Mouse (Mus musculus): ENCODE measurements around the gene Ccr7.
A peak's percentile ranks its signal among the peaks of the same experiment; 100 is the strongest.

Gene Ccr7

DNA sequence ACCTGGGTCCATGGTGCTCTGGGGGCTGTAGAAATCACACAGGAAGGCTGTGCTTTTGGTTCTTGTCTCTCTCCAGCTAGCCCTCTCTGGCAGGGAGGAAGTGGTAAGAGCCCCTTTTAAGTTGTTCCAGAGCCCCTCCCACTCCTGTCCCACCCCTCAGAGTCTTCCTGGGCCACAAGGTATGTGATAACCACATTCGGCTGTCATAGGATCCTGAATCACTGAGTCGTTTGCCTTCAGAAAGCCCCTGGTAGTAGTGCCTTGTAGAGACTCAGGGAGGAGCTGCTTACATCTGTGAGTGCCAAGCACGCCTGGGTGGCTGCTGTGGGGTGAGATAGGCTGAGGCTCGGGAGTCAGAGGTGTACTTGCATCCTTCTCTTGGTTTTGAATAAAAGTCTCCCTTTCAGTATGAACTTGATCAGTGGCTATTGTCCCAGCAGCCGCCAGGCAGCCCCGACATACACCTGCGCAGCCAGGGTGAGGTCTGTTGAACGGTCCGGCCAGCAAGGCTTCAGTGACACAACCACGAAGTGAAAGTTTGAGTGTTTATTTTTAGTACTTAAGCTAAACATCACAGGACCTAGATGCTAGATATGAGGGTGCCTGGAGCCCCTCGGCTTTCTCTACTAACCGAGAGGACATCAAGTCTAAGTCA lies at the start of gene Ccr7:
Gene Ccr7 (minus strand): TSS at position 91 of the 655 bp plus-strand sequence.
- DNase-seq = no peak

- peak; percentile 39 for DNase-seq
Measured at GRCm38 (mm10) chr11:99189154-99189582, 34.3 kb upstream of the Ccr7 start.

DNA sequence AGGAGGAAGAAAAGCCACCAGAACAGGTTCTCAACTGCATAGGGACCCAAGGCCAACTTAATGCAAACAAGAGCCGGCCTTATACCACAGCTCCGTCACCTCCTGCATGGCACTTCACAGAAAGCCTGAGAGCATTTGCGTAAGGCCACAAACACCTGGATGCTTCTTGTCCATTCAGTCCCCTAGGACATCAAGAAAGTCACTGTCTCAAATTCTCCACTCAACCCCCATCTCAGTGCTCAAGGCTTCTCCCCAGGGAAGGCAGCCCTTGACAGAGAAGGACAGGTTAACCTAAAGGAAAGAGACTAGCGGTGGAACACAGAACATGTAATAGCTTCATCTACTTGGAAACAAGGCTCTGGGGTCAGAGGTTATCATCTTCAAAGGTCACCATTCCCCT lies 32.5 kb upstream of the Ccr7 start:
- DNase-seq = no peak

DNA sequence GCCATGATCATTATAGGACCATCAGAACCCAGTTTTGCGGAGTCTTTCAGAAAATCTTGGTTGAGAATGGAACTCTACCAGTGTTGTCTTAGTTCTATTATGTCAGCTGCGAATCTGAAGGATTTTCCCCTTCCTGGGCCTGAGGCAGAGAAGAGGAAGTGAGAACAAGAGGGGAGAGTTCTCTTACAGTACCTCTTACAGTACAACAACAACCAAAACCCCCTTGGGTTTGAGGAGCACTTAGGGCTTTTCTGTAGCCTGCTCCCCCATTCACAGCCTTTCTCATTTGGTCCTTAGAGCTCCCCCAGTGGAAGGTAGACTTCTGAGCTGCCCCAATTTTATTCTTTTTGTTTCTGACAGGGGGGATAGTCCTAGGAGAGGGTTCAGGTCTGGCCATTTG lies 32.0 kb upstream of the Ccr7 start:
- no peak for DNase-seq

GRCm38 (mm10) chr11:99182575-99182974 lies 27.7 kb upstream of the Ccr7 start:
- peak; percentile 7 for DNase-seq

- no peak for DNase-seq
Measured at GRCm38 (mm10) chr11:99180071-99180470, 25.2 kb upstream of the Ccr7 start.

DNA sequence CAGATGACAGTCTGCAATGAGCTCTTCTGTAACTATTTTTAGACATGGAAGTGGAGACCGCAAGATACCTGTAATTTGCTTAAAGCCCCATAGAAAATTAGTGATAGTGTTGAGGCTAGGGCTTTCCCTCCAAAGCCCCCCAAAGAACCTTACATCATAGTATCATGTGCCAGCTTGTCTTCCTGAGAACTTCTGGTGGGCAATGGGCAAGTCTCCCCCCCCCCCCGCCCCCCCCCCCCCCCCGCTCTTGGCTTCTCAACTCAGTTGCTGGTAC lies 23.0 kb upstream of the Ccr7 start:
- DNase-seq = no peak

GRCm38 (mm10) chr11:99177054-99177924 lies 22.4 kb upstream of the Ccr7 start:
- DNase-seq = no peak

GRCm38 (mm10) chr11:99172002-99172401 lies 17.1 kb upstream of the Ccr7 start:
- no peak for DNase-seq

DNA sequence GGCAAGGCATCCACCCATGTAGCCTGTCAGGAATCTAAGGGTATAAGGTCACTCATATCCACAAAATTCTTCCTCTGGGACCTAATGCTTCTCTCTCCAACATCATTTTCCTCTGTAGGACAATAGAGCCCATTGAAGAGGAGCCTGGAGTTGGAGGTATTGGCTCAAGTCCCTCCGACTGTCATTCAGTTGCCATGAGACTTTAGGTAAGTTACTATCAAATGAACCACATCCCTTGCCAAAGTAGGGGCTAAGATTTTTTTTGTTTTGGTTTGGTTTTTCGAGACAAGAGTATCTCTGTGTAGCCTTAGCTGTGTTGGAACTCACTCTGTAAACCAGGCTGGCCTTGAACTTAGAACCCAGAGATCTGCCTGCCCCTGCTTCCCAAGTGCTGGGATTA lies 16.6 kb upstream of the Ccr7 start:
- DNase-seq = no peak

DNA sequence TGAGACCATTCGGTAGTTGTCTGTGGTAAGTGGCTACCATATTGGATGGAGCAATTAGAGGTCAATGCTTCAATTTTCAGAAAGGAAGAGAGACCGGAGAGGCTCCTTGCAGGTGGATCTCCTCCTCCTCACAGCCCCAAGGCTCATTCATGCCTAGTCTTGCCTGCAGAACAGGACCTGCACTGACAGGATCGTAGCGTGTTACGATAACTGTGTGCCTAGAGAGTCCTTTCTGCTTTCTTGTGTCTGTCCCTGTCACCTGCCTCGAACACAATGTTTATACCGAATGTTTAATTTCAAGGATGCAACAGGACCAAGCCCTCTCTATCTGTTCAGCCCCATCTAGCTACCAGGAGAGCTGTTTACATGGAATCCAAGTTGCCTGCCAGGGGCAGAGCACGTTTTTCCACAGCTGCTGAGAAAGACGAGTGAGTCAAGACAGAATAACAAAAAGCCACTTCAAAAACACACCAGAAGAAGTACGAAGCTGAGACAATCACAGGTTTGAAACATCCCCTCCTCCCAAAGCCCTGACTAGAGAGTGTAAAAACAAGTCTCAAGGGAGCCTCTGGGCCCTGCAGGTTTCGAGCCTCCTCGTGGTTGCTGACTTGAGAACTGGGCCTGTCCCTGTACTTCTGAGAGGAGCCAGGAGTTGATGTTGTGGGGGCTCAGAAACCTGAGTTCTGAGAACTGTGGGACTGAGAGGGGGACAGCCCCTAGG lies 15.8 kb upstream of the Ccr7 start:
- no peak for DNase-seq

GRCm38 (mm10) chr11:99170005-99170404 lies 15.1 kb upstream of the Ccr7 start:
- DNase-seq = no peak

- no peak for DNase-seq
Measured at GRCm38 (mm10) chr11:99169438-99169837, 14.6 kb upstream of the Ccr7 start.

GRCm38 (mm10) chr11:99168030-99168474 lies 13.2 kb upstream of the Ccr7 start:
- DNase-seq = no peak

DNA sequence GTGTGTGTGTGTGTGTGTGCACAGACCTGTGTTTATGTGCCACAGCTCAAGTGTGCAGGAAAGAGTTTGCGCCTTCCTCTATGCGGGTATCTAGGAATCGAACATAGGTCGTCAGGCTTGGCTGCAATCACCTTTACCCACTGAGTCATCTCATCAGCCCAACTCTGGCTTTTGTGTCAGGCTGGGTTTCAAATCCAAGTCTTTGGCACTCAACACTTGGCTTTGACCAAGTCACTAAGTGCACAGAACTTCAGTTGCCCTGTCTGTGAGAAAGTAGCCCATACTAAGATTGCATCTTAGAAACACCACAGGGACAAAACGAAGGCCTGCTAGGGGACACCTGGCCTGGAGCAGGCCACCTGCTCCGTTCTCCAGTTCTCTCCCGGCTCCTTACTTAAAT lies 12.7 kb upstream of the Ccr7 start:
- no peak for DNase-seq

GRCm38 (mm10) chr11:99166241-99166640 lies 11.4 kb upstream of the Ccr7 start:
- no peak for DNase-seq

- DNase-seq = no peak
Measured at GRCm38 (mm10) chr11:99165031-99165752, 10.3 kb upstream of the Ccr7 start.

GRCm38 (mm10) chr11:99162972-99163686 lies 8.3 kb upstream of the Ccr7 start:
- DNase-seq = no peak

DNA sequence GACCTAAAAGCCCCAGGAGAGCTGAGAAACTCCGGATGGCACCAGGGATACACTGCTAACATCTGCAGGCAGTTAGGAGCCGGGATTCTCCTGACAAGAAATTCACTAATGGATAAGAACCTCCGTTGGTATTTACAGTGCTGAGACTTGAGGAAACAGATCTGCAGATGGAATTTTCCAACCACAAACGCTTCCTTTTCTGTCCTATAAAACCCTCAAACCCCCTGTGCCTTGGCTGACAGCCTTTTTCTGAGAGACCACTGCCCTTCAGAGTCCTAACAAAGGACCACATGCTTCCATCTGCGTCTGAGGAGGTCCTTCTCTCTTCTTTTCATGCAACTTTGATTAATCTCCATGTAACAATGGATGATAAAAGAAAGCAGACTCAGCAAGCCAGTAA lies 6.8 kb upstream of the Ccr7 start:
- no peak for DNase-seq

DNA sequence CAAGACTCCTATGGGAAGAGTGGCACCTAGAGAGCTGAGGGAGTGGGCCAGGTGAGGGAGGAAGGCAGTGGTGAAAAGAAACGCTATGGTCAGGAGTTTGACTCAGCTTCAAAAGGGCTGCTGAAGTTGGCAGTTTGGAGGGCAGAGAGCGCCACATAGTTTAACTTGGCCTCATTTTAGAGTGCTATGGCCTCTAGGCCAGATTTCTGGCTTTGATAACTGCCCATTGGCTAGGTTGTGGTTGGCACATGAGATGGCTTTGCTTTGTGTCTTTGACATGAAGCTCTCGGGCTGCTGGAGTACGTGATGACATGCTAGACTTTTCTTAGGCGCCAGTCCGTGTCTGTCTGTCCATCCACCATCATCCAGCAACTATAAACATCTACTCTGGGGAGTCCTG lies 5.4 kb upstream of the Ccr7 start:
- no peak for DNase-seq

- DNase-seq = no peak
Measured at GRCm38 (mm10) chr11:99155817-99156216, 940 bp upstream of the Ccr7 start.
